Mouse (Mus musculus): ENCODE measurements around the gene 1500015O10Rik.

DNA sequence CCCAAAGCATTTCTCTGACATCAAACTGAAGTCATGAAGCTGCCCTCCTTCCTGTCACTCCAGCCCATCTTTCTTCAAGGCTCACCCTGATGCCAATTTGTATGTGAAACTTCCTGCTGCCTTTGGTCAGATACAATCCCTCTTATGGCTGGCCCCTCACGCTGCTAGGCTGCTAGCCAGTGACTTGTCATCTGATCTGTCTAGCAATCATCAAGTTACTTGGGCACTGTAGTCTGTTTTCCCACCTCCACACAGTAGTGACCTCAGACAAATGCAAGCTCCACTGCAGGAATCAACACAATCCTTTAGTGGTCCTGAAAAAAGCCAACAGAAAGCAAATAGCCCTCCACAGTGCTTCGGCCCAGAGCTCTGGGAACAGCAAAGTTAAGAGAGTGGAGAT is 50.8 kb downstream of the 1500015O10Rik start:
- TF ChIP-seq CTCF (IDR thresholded peaks at IDR 0.05; ENCODE audit: borderline replicate concordance, insufficient read depth, low read depth, low read length), result no peak
- no peak for TF ChIP-seq POLR2A (IDR thresholded peaks at IDR 0.05; ENCODE audit: borderline replicate concordance, insufficient read depth, low read length)

Measured in cerebellum, adult 2 months (tissue).